Mouse (Mus musculus): ENCODE measurements at regions not wholly inside any gene's neighbourhood (a gene's known extent, or its start where the extent isn't known, plus 50 kb on each side); places are given as distances from the start of the nearest gene placed in this dataset.

DNA sequence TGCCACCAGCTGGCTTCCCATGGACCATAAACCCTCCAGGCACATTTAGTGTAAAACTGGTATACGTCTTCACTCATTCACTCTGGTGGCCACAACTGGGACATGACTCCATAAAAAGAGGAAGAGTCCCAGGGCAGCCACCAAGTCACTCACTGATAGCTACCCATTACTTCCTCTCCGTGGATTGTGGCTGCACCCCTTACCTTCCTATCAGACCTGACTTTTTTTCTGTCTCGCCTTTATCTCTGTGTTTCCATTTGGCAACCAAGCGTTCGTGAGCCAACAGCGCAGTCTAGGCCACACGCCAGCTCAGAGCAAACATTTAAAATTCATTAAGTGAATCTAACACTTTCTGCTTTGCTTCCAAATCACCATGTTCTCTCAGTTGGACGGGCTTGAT lies 53.9 kb upstream of the Slc44a1 start:
- no peak for DNase-seq (ENCODE audit: low read depth)

DNA sequence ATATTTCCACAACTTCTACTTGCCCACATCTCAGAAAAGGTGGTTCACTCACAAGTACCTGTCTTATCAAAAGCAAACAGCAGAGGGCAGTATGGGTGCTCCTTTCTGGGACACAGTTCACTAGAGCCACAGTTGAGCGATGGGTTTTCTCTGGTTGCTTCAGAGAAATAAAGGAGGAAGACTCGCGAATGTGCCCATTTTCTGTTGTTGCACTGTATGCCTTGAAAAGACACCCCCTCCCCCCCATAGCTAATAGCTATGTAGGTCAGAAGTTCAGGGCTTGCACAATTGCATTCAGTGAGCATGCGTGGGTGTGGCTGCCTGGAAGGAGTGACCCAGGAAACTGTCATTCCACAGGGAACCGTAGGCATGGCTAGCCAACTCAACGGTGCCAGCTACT lies 55.5 kb upstream of the Slc44a1 start:
- peak; percentile 60 for DNase-seq (ENCODE audit: low read depth)

DNA sequence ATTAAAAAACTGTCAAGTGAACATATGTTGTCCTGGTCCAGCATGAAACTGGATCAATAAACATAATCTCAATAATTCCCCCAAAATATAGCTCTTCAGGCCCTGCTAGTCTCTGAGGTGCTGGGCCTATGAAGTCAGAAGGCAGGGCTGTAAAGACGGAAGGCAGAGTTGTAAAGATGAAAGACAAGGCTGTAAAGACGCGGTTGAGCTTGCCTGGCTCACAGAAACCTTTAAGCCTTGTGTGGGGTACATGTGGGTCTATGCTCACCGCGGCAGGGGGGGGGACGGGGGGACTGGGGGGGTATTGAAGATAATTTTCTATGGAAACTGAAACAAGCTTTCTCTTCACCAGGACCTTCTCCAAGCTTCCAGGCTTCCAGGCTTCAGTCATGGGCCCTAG lies 56.1 kb upstream of the Slc44a1 start:
- no peak for DNase-seq (ENCODE audit: low read depth)

DNA sequence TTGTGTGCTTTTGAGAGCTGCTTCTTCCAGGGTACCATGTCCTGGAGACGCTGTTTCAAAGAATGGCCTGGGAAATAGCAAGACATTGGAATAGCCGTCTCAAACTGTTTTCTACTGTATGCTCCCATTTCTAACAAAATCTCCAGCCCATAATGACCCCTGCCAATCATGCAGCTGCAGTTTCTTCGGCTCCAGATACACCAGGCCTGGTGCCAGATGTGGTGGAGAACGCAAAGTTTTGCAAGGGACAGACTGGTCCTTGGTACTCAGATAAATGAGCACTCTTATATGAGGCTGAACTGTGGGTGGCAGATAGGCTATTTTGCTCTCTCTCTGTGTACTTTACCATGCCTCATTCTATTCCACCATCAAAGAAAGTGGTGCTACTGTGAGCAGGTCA lies 58.2 kb upstream of the Slc44a1 start:
- no peak for DNase-seq (ENCODE audit: low read depth)

DNA sequence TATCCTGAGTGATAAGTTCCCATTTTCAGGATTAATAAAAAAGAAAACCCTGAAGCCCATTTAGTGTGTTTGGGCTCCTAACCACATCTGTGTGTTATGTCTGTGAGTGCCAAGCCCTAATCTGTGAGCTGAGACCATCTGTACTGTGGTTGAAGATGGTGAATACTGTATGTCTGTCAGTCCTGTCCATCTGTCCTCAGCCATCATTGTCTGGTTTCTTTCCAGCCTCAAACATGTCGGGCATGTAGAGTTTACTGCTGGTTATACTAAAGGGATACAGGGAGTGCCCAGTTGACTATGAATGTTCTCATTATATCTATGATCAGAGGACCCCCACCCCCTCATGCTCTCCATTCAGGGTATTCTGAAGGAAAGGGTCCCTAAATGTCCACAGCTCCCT lies 60.4 kb upstream of the Slc44a1 start:
- DNase-seq (ENCODE audit: low read depth): no peak

DNA sequence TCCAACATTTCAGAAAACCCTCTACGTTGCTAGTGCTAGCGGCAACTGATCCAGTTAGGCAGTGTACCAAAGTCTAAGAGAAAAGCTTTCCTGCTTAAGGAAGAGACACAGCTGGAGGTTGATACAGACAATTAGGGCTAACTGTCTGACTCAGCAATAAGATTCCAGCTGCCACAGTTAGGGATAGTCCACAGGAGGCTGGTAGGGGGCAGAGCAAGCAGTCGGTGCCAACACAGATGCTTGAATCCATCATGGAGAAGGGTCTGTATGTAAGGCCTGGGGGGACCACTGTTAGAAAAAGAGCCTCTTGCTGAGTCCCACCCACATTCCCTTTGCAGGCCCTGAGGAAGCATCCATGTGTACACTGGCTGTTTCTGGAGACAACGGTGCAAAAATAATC lies 63.2 kb upstream of the Slc44a1 start:
- DNase-seq (ENCODE audit: low read depth): no peak

DNA sequence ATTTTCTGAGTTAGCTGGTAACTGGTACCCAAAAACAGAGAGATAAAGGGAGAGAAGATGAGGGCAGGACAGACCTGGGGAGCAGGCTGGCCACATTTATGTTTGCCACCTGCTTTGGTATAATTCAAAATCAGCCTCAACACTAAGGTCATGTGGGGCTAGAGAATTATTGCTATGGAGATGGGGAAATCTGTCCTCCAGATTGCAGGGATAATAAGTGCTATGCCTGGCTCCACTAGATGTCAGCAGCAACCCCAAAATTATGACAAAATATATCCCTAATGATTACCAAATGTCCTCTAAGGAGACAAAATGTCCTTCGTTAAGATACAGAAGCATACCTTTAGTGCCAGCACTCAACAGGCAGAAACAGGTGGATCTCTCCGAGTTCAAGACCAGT lies 83.8 kb upstream of the Slc44a1 start:
- no peak for DNase-seq (ENCODE audit: low read depth)

DNA sequence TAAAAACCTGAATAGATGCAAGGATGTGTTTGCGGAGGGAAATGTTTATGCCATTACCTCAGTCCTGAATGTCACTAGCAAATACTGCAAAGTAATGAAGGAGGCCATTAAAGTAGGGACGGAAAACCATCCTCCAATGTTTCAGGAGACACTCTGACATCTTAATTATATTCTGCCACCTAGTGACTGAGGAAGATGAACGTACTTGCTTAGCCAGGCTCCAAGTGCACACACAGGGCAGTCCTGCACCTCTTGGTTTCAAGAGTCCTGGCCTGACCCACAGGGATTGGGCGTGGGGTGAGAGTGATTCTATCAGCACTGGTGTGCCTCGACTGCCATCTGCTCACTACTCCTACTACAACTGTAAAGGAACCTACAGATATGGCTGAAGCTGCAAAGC lies 85.3 kb upstream of the Slc44a1 start:
- DNase-seq (ENCODE audit: low read depth): no peak

DNA sequence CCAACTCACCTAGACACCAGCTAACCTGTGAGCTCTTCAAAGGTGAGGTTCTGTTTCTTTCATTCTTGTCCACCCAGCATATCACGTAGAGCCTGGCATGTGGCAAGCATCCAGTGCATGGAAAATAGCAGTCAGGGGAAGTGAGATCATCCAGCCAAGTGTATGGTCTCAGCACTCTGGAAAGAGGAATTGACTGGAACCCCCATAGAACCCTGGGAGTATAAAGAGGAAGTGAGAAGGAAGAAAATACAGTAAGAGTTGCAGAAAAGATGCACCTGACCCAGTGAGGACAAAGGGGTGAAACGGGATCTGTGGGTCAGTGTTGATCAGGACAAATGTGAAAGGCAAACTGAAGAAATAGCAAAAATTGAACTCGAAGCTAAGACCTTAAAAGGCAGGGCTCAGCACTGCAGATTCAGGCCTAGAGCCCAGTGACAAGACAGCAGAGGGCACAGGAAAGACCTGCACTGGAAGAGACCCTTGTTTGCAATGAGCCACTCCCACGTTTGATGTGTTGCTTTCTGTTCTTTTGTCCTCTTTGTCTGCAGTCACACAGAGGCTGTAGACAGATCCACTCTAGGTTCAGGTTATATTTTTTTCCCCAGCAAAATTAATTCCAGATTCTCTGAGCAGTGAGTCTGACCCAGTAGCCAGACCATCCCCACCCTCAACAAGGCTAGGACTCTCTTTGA lies 86.7 kb upstream of the Slc44a1 start:
- DNase-seq (ENCODE audit: low read depth): no peak

DNA sequence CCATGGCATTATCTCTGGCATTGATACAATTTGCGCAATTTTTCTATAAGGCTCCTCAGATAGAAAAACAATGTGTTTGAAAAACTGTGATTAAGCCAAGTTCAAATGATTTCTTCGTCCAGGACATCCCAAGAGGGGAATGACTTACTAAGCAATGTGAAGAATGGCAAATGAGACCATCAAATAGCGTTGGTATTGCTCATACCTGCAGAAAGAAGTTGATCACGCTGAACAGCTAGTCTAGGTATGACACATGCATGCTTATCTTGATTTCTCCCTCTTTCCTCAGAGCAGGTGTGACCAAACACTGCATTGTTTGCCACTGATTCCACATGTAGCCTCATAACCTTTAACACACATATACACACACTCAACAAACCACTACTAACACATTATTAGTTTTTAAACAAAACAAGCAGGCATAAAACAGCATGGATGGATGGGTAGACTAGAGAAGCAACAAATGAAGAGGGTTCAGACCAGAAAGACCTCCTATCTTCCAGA lies 89.1 kb upstream of the Slc44a1 start:
- no peak for DNase-seq (ENCODE audit: low read depth)

DNA sequence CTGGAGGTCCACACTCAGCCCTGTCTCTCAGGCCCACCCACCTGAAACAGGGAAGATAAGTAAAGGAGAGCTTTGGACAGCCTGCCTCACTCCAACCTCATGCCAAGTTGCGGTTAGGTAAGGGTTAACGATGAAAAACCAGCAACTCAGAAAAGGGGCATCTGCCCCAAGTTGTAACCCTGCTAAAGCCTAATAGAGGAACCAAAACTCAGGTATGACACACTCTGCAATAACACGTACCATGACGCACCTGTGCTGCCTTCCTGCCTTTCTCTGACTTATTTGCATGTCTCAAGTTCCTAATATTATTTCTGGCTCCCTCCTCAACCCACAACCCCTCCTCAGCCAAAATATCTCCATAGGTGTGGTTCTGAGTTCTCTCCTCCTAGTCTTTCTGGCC lies 94.9 kb upstream of the Slc44a1 start:
- DNase-seq (ENCODE audit: low read depth): no peak

DNA sequence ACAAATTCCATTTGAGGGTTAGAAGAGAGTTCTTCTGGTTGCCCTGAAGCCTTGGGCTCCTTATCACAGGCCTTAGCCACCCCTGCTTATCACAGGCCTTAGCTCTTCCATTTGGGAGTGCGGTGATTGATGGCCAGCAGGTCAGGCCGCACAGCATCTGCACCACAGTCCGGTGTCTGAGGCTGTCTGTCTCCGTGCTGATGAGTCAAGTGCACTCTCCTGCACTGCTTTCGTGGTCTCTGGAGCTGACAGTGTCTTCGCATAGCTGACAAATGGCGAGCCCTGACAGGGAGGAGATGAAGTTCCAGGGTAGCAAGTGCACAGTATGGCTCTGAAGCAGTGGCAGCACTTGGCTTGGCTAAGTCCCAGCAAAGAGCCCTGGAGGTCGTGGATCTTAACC lies 95.7 kb upstream of the Slc44a1 start:
- DNase-seq (ENCODE audit: low read depth): no peak

DNA sequence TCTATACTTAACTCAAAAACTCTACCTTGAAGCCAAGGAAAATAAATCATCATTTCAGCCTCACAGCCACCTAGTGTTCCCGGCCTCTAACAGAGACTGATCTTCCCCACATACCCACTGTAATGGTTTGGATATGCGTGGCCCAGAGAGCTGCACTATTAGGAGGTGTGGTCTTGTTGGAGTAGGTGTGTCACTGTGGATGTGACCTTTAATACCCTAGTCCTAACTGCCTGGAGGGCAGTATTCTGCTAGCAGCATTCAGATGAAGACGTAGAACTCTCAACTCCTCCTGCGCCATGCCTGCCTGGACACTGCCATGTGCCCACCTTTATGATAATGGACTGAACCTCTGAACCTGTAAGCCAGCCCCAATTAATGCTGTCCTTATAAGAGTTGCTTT lies 99.0 kb upstream of the Slc44a1 start:
- DNase-seq (ENCODE audit: low read depth): no peak

DNA sequence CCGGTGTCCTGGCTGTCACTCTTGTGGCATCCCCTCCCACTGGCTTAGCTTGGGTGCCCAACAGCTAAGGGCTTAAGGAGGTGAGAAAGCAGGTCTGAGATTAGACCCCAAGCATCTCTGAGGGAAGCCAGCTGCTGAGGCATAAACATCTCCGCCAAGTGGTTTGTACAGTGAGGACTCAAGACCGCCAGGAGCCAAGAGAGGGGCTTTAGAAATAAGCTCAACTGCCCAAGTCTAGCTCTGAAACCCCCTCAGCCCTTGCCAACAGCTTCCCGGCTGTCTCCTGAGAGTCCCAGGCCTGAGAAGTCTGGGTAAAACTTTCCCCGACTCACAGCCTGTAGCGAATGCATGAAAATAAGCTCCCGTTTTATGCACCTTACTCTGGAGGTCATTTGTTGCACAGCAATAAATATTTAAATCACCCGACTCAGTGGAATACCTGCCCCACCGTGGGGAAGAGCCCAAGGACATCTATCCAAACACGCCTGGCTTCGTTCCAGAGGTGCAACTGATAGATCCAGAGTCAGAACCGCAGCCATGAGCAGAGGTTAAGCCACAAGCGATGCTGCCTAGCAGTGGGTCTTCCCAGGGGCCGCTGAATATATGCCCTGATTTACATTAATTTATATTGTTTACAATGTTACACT lies 100.1 kb upstream of the Slc44a1 start:
- no peak for DNase-seq (ENCODE audit: low read depth)

DNA sequence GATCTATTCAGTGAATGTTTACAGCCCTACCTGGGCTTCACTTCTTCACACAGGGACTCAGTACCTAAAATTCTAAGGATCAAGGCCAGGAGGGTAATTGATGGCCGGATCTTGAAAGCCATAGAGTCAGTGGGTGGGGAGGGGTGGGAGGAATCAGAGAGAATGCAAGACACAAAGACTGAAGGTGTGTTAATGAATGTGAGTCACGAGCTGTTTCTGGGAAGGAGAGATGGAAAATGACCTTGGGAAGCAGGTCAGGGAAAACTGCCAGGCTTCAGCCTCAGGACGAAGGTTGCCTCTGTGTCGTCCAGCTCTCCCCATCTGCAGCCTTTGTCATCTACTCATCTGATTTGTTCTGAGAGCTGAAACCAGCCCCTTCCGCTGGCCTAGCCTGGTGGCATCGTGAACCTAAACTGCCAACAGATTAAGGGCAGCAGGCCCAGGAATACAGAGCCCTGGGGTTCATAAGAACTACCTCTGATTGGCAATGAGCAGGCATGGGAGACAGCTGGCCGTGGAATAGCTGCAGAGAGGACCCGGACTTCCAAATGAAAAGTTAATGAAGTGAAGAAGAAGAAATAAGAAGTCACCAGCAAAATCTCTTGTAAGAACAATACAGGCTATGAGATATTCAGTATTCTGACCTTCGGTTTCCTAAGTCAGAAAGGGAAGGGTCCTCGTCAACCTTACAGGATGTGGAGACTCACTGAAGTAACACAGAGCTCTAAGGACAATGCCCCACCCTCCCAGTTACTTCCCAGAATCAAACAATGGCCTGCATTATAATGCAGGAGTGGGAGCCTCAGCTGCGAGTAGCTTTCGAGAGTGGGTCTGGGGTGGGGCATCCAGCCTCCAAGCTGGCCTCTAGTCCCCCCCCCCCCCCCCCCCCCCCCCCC lies 100.8 kb upstream of the Slc44a1 start:
- DNase-seq (ENCODE audit: low read depth): no peak

DNA sequence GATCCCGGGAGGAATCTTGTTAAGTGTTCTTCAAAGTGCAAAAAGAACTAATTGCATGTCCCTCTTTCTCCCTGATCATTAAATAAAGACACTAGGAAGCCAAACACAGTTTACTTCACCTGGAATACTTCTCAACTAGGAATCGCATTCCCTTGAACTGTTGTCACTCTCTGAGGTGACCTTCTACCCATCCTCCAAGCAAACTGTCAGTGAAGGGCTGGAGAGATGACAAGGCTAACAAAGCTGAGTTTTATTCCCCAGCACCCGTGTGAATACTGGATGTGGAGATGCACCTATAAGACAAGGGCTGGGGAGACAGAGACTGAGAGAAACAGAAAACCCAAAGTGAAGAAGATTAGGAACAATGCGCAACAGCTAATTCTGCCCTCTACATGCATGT lies 101.7 kb upstream of the Slc44a1 start:
- DNase-seq (ENCODE audit: low read depth): no peak

DNA sequence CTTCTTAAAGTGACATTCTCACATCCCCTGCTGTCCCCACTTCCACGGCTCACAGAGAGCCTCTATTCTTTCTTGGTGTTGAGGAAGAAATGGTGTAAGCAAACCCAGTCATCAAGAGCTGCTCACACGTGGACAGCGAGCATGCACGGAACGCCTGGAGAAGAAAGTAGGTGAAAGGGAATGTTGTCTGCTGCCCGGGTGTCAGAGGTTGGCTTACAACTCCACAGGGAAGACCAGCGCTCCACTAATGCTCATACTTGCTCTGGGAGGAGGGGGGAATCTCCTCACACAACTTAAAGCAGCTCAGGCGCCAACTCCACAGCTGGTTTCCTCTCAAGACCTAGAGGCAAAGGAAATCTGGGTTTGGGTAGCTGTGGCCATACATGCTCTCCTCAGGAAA lies 102.4 kb upstream of the Slc44a1 start:
- no peak for DNase-seq (ENCODE audit: low read depth)

DNA sequence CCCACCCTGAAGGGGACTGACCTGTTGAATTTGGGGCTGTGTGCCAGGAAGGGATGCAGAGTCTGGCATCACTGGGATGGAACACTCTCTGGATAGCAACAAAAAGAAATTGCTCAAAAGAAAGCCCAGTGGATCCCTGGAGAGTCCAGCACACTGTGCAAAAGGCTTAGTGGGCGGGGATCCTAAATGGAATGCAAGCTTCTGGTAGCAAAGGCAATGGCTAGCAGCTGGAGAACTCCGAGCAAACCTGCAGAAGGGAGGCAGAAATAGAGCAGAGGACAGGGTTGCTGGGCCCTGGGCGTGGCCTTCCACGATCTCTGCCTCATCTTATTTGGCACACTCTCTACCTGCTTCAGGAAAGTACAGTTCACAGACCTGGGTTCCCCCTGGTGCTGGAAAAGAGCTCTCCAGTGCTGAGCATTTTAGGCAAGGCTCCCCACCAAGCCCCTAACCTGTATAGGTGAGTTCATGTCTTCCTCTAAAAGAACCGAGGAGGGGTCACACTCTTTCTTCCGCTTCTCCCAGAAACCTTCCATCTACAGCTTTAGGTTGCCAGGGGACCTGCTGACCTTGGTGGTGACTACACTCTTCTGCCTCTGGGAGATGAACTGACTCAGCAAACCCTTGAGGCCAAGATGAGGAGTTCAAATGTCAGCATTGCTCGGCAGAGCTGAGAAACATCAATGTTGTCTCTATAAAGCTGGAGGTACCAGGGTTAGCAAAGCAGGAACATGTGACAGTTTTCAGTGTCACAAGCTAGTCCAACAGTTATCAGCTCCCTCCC lies 112.6 kb upstream of the Slc44a1 start:
- no peak for DNase-seq (ENCODE audit: low read depth)

DNA sequence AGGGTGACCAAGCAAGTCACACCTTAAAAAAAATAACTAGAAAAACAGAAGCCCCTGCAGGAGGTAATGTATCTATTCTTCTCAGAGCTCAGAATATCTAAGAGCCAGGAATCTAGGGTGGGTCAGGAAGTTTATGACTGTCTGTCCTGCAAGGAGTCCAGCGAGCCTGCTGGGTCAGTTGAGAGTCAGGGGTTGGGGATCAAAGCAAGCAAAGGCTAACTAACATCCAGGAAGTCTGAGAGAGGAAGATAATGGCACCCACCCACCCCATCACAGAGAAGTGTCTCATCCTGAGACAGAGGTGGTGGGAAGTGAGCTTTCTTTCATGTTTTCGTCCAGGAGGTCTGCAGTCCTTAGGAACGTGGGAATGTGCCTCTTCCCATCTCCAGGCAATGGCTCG lies 116.4 kb upstream of the Slc44a1 start:
- DNase-seq (ENCODE audit: low read depth): no peak

DNA sequence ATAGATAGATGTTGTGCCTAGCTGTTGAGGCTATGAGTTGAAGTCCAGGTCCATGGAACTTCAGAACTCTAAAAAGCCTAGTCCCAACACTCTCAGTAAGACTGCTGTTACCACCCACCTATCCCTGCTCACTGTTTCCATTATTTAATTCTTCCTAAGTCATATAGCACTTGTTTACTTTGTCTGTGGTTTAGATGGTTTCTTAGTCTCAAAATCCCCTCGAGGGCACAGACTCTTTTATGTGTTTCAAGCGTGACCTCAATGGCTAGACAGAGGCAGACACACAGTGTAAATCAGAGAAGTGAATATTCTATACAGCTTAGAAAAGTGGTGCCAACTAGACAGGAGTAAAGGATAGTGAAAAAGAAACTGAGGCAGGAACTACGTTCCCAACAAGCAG lies 117.0 kb upstream of the Slc44a1 start:
- no peak for DNase-seq (ENCODE audit: low read depth)

DNA sequence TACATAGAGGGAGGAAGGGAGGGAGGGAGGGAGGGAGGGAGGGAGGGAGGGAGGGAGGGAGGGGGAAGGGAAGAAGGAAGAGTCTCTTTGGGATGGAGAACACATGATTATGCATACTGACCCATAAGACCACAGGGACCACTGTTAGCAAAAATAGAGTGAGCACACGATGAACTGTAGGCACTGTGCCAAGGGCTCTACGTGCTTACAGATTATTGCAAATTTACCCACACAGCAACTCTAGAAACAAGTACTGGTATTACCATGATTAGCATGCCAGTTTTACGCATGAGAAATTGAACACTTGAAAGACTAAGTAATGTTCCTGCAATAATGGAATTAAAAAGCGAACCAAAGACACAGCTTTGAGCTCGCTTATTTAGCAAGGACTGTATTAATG lies 117.7 kb upstream of the Slc44a1 start:
- DNase-seq (ENCODE audit: low read depth): no peak

All from gonadal fat pad, adult 2 months (tissue).